Mouse (Mus musculus) thymus, adult 2 months (tissue): ENCODE measurements around the gene Fbxw24.

Experiments
- CTCF ChIP-seq: fragments of 200-500 bp; IDR thresholded peaks from 2 replicates; pipeline ENCODE4 v1.5.1; 2012; ENCODE audit warnings: mild to moderate bottlenecking, control low read depth, low read length, moderate library complexity, borderline replicate concordance; ENCODE audit not compliant: control insufficient read depth, poor library complexity, insufficient read depth; ENCODE audit errors: extremely low read depth
- POLR2A ChIP-seq: fragments of 200-500 bp; IDR thresholded peaks from 2 replicates; pipeline ENCODE4 v1.6.1; 2012; ENCODE audit warnings: mild to moderate bottlenecking, low read length, control low read depth, moderate library complexity; ENCODE audit not compliant: control insufficient read depth, poor library complexity, insufficient read depth; ENCODE audit errors: extremely low read depth

DNA sequence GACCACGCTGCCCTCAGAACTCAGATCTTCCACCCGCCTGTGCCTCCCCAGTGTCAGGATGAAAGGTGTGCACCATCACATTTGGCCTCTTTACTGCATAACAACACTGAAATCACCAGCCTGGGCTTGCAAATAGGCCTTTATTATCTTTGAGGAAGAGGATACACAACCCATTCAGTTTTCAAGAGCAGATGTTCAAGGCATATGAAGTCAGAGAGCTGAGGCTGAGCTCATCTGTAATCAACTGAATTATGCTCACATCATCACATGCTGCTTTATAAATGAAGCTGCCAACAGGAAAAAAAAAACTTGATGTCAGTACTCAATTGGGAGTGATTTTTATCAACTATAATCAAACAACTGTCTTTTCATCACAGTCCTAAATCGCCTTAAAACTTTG, 73.4 kb downstream of the Fbxw24 start:
- no peak for TF ChIP-seq CTCF
- no peak for TF ChIP-seq POLR2A
